Mouse (Mus musculus): ENCODE results near the gene Ffar3. TPM values are rescaled to one million over a fixed set of nuclear protein-coding genes. Genes with fewer than 3 reads are reported as not detected.
"Not testable (repeated sequence)": the region's sequence is repeated elsewhere in the genome, so short reads cannot be mapped to it uniquely, and the experiment has no call there.

Ffar3 gene
- polyA plus RNA-seq, 1 experiment from 2014 or later, result not detected

GRCm38 (mm10) chr7:30837277-30837676 lies 18.7 kb downstream of the Ffar3 start:
- Histone ChIP-seq H3K9me3 (ENCODE audit: control insufficient read depth, low read length) (no peaks in the 10 kb centered on the region), H3K27ac (ENCODE audit: low read depth, low read length) (no peak overlapping the region), H3K4me1 (replicated peaks; ENCODE audit: control insufficient read depth, insufficient read depth, low read length) (no peaks in the 10 kb centered on the region), H3K4me3 (ENCODE audit: low read depth, low read length) (no peak overlapping the region), H3K36me3 (ENCODE audit: control insufficient read depth, insufficient read depth, low read length) (no peaks in the 10 kb centered on the region), H3K27me3 (replicated peaks; ENCODE audit: control insufficient read depth, insufficient read depth, low read length) (no peaks in the 10 kb centered on the region), H3K4me2 (no peak overlapping the region), H3K9ac (ENCODE audit: low read depth, low read length) (no peak overlapping the region)
- no peak for ATAC-seq (replicated peaks; ENCODE audit: low FRiP score)
- no peak for DNase-seq (ENCODE audit: low spot score)

- not testable (repeated sequence) for H3K27ac ChIP-seq (ENCODE audit: low read depth, low read length); H3K9ac ChIP-seq (ENCODE audit: low read depth, low read length); DNase-seq (ENCODE audit: low spot score); H3K4me3 ChIP-seq (ENCODE audit: low read depth, low read length); ATAC-seq (replicated peaks; ENCODE audit: low FRiP score); H3K4me1 ChIP-seq (replicated peaks; ENCODE audit: control insufficient read depth, insufficient read depth, low read length); H3K27me3 ChIP-seq (replicated peaks; ENCODE audit: control insufficient read depth, insufficient read depth, low read length); H3K36me3 ChIP-seq (ENCODE audit: control insufficient read depth, insufficient read depth, low read length); H3K9me3 ChIP-seq (ENCODE audit: control insufficient read depth, low read length); H3K4me2 ChIP-seq
- WGBS, result 37% methylated on average over 7 of the region's 11 CpGs
These were observed 23.3 kb downstream of the Ffar3 start for GRCm38 (mm10) chr7:30832684-30833083.

DNA sequence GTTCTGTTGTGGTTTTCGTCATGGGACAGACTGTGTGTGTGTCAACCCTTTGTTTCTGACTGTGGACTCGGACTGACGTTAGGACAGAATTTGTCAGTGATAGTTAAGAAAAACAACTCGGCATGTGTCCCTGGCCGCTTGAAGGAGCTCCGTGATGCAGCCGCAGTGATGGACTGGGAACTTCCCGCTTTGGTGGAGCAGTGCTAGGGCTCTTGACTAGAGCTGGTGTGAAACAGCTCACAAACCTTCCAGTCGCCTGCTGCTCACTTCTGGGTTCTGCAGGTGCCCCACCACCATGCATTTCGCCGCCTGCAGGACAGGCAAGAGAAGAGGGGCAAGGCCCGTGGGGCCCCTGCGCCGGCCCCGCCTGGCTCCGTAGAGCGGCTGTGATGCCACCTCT lies 23.7 kb downstream of the Ffar3 start:
- no peak for DNase-seq (ENCODE audit: low spot score)
- no peak overlapping the region for H3K9ac ChIP-seq (ENCODE audit: low read depth, low read length)
- 63% methylated on average over 16 of the region's 17 CpGs for WGBS
- H3K4me1 ChIP-seq (replicated peaks; ENCODE audit: control insufficient read depth, insufficient read depth, low read length), result no peaks in the 10 kb centered on the region
- no peaks in the 10 kb centered on the region for H3K9me3 ChIP-seq (ENCODE audit: control insufficient read depth, low read length)
- no peak overlapping the region; the same call in 1 of the 2 replicates for H3K4me2 ChIP-seq
- no peaks in the 10 kb centered on the region for H3K27me3 ChIP-seq (replicated peaks; ENCODE audit: control insufficient read depth, insufficient read depth, low read length)
- no peak for ATAC-seq (replicated peaks; ENCODE audit: low FRiP score)
- no peak overlapping the region for H3K4me3 ChIP-seq (ENCODE audit: low read depth, low read length)
- no peak overlapping the region for H3K27ac ChIP-seq (ENCODE audit: low read depth, low read length)
- no peaks in the 10 kb centered on the region for H3K36me3 ChIP-seq (ENCODE audit: control insufficient read depth, insufficient read depth, low read length)

DNA sequence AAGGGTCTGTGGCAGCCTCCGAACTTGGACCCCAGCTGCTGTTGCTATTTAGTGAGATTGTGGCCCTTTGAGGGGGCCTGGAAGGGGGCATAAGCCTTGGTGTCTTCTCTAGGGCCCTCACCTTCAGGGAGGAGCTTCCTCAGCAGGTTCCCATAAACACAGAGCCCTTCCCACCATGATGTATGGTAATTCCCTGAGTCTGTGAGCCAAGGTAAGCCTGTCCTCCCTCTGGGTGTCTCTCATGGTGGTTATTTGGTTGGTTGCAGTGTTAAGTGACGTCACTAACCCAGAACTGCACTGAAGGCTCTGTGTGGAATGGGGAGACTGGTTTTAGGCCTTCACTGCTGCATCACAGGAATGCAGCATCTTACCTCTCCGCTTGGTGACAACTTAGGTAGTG lies 26.6 kb downstream of the Ffar3 start:
- DNase-seq (ENCODE audit: low spot score) (no peak), ATAC-seq (replicated peaks; ENCODE audit: low FRiP score) (no peak)
- no peaks in the 10 kb centered on the region for H3K27me3 ChIP-seq (replicated peaks; ENCODE audit: control insufficient read depth, insufficient read depth, low read length)
- no peak overlapping the region for H3K9ac ChIP-seq (ENCODE audit: low read depth, low read length)
- H3K4me3 ChIP-seq (ENCODE audit: low read depth, low read length), result no peak overlapping the region
- no peak overlapping the region for H3K27ac ChIP-seq (ENCODE audit: low read depth, low read length)
- no peaks in the 10 kb centered on the region for H3K9me3 ChIP-seq (ENCODE audit: control insufficient read depth, low read length)
- no peaks in the 10 kb centered on the region for H3K36me3 ChIP-seq (ENCODE audit: control insufficient read depth, insufficient read depth, low read length)
- WGBS, result 50% methylated on average over 3 of the region's 3 CpGs
- no peaks in the 10 kb centered on the region for H3K4me1 ChIP-seq (replicated peaks; ENCODE audit: control insufficient read depth, insufficient read depth, low read length)
- H3K4me2 ChIP-seq, result no peak overlapping the region

DNA sequence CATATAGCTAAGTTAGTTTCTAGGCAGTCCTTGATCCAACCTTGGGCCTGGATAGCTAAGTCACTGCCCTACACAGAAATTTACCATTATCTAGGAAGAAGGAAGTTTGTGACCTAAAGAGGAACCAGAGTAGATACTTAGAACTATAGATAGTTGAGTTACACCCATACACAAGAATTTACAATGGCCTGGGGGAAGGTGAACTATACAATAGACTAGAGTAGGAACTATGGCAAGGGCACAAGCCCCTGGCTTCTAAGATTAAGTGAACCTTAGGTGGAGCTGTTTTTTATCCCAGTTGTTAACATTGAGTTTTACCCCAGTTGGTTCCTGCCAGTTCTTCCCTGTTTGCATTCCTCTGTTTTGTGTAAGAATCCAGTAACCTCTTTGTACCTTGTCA lies 27.1 kb downstream of the Ffar3 start:
- not testable (repeated sequence) for ATAC-seq (replicated peaks; ENCODE audit: low FRiP score); DNase-seq (ENCODE audit: low spot score)

DNA sequence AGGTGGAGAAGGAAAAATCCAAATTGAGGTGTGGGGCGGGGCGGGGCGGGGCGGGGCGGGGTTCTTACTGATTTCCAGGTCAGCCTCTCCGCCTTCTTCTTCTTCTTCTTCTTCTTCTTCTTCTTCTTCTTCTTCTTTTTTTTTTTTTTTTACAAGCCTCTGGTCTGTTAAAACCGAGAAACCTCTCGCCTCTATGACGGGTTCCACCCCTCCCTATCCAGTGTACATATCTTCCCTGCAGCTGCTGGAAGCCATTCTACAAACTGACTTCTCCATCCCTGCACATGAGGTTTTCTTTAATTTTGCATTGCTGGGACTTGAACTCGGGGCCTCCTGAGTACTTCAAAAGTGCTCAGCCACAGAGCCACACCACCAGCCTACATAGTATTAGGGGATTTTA lies 29.3 kb downstream of the Ffar3 start:
- H3K4me2 ChIP-seq, result no peak overlapping the region
- no peak for ATAC-seq (replicated peaks; ENCODE audit: low FRiP score)
- no peak for DNase-seq (ENCODE audit: low spot score)
- no peak overlapping the region for H3K4me3 ChIP-seq (ENCODE audit: low read depth, low read length)
- H3K27me3 ChIP-seq (replicated peaks; ENCODE audit: control insufficient read depth, insufficient read depth, low read length), result no peaks in the 10 kb centered on the region
- no peaks in the 10 kb centered on the region for H3K4me1 ChIP-seq (replicated peaks; ENCODE audit: control insufficient read depth, insufficient read depth, low read length)
- no peak overlapping the region for H3K9ac ChIP-seq (ENCODE audit: low read depth, low read length)
- no peaks in the 10 kb centered on the region for H3K9me3 ChIP-seq (ENCODE audit: control insufficient read depth, low read length)
- no peak overlapping the region for H3K27ac ChIP-seq (ENCODE audit: low read depth, low read length)
- no peaks in the 10 kb centered on the region for H3K36me3 ChIP-seq (ENCODE audit: control insufficient read depth, insufficient read depth, low read length)
- WGBS, result 77% methylated on average over 10 of the region's 10 CpGs

More for the DNA sequence above, 27.1 kb downstream of the Ffar3 start:
- not testable (repeated sequence) for H3K9ac ChIP-seq (ENCODE audit: low read depth, low read length); H3K4me2 ChIP-seq; H3K9me3 ChIP-seq (ENCODE audit: control insufficient read depth, low read length); H3K36me3 ChIP-seq (ENCODE audit: control insufficient read depth, insufficient read depth, low read length); H3K27me3 ChIP-seq (replicated peaks; ENCODE audit: control insufficient read depth, insufficient read depth, low read length); H3K4me3 ChIP-seq (ENCODE audit: low read depth, low read length); H3K27ac ChIP-seq (ENCODE audit: low read depth, low read length); H3K4me1 ChIP-seq (replicated peaks; ENCODE audit: control insufficient read depth, insufficient read depth, low read length)

GRCm38 (mm10) chr7:30824306-30824705 lies 31.7 kb downstream of the Ffar3 start:
- H3K36me3 ChIP-seq (ENCODE audit: control insufficient read depth, insufficient read depth, low read length), result no peaks in the 10 kb centered on the region
- H3K9me3 ChIP-seq (ENCODE audit: control insufficient read depth, low read length), result no peaks in the 10 kb centered on the region
- DNase-seq (ENCODE audit: low spot score) (no peak), ATAC-seq (replicated peaks; ENCODE audit: low FRiP score) (no peak)
- H3K4me3 ChIP-seq (ENCODE audit: low read depth, low read length), result no peak overlapping the region
- H3K27ac ChIP-seq (ENCODE audit: low read depth, low read length), result no peak overlapping the region
- no peaks in the 10 kb centered on the region; the same call in 1 of the 2 replicates for H3K27me3 ChIP-seq (replicated peaks; ENCODE audit: control insufficient read depth, insufficient read depth, low read length)
- H3K4me2 ChIP-seq, result no peak overlapping the region
- H3K4me1 ChIP-seq (replicated peaks; ENCODE audit: control insufficient read depth, insufficient read depth, low read length), result peaks cover 5% of the 10 kb centered on the region; the same call in 1 of the 2 replicates
- WGBS, result 81% methylated on average over 3 of the region's 3 CpGs
- no peak overlapping the region for H3K9ac ChIP-seq (ENCODE audit: low read depth, low read length)

GRCm38 (mm10) chr7:30823675-30824074 lies 32.3 kb downstream of the Ffar3 start, which contains the start of gene Ffar2:
TSS of gene Ffar2 (minus strand) at chr7:30823775.
- Histone ChIP-seq H3K4me2 (no peak within 1 kb of the TSS), H3K36me3 (ENCODE audit: control insufficient read depth, insufficient read depth, low read length) (no peaks in the 10 kb centered on the region), H3K27ac (ENCODE audit: low read depth, low read length) (no peak within 1 kb of the TSS), H3K27me3 (replicated peaks; ENCODE audit: control insufficient read depth, insufficient read depth, low read length) (no peaks in the 10 kb centered on the region; the same call in 1 of the 2 replicates), H3K9me3 (ENCODE audit: control insufficient read depth, low read length) (no peaks in the 10 kb centered on the region), H3K4me3 (ENCODE audit: low read depth, low read length) (no peak within 1 kb of the TSS), H3K9ac (ENCODE audit: low read depth, low read length) (no peak within 1 kb of the TSS), H3K4me1 (replicated peaks; ENCODE audit: control insufficient read depth, insufficient read depth, low read length) (peaks cover 5% of the 10 kb centered on the region; the same call in 1 of the 2 replicates)
- DNase-seq (ENCODE audit: low spot score) (no peak), ATAC-seq (replicated peaks; ENCODE audit: low FRiP score) (no peak)
- WGBS, result 90% methylated on average over 18 of the region's 18 CpGs

- Histone ChIP-seq H3K27me3 (replicated peaks; ENCODE audit: control insufficient read depth, insufficient read depth, low read length) (no peaks in the 10 kb centered on the region; the same call in 1 of the 2 replicates), H3K4me2 (no peak overlapping the region), H3K36me3 (ENCODE audit: control insufficient read depth, insufficient read depth, low read length) (no peaks in the 10 kb centered on the region), H3K27ac (ENCODE audit: low read depth, low read length) (no peak overlapping the region), H3K4me3 (ENCODE audit: low read depth, low read length) (no peak overlapping the region), H3K9ac (ENCODE audit: low read depth, low read length) (no peak overlapping the region), H3K9me3 (ENCODE audit: control insufficient read depth, low read length) (no peaks in the 10 kb centered on the region), H3K4me1 (replicated peaks; ENCODE audit: control insufficient read depth, insufficient read depth, low read length) (peaks cover 5% of the 10 kb centered on the region; the same call in 1 of the 2 replicates)
- ATAC-seq (replicated peaks; ENCODE audit: low FRiP score) (no peak), DNase-seq (ENCODE audit: low spot score) (no peak)
- 51% methylated on average over 5 of the region's 5 CpGs for WGBS
These were observed 34.4 kb downstream of the Ffar3 start for GRCm38 (mm10) chr7:30821532-30821931.

Data from liver, embryonic 11.5 days (tissue).